Mouse (Mus musculus): Measurements from ENCODE around the gene Shd. TPM values are rescaled to one million over a fixed set of nuclear protein-coding genes. Genes with fewer than 3 reads are reported as not detected.
"Not testable (repeated sequence)": the region's sequence is repeated elsewhere in the genome, so short reads cannot be mapped to it uniquely, and the experiment has no call there.

Shd gene
- total RNA-seq, 1 experiment = 1.5 TPM

GRCm38 (mm10) chr17:55944387-55944865, 25.8 kb upstream of the Shd start:
- Histone ChIP-seq H3K27ac (ENCODE audit: insufficient read depth, low read depth, low read length, poor library complexity, severe bottlenecking) (peak overlapping the region; percentile 76; the same call in 1 of the 2 replicates), H3K4me3 (ENCODE audit: insufficient read depth in 1 of 2, low read depth in 1 of 2, low read length in 2 of 2, poor library complexity in 1 of 2, severe bottlenecking in 1 of 2) (peak overlapping the region; percentile 77 to 97), H3K9ac (ENCODE audit: insufficient read depth, low read depth, low read length, poor library complexity, severe bottlenecking) (peak overlapping the region; percentile 67)
- DNase-seq (ENCODE audit: low read depth, low spot score); H3K36me3 ChIP-seq (ENCODE audit: control insufficient read depth, insufficient read depth, low read length, poor library complexity, severe bottlenecking); in situ Hi-C loops (cut with MboI; ENCODE audit: low sequenced_read_pairs in 2 of 2, unreplicated experiment in 2 of 2); H3K4me1 ChIP-seq (ENCODE audit: control insufficient read depth in 2 of 2, insufficient read depth in 2 of 2, low read length in 2 of 2, poor library complexity in 1 of 2); H3K9me3 ChIP-seq (ENCODE audit: control insufficient read depth, insufficient read depth, low read depth, low read length): not testable (repeated sequence)
- TF ChIP-seq MAFK (IDR thresholded peaks at IDR 0.05; ENCODE audit: insufficient read depth, low read depth, low read length) = 0 out of 2 replicates have a peak, but pooled peaks have one; percentile 3

DNA sequence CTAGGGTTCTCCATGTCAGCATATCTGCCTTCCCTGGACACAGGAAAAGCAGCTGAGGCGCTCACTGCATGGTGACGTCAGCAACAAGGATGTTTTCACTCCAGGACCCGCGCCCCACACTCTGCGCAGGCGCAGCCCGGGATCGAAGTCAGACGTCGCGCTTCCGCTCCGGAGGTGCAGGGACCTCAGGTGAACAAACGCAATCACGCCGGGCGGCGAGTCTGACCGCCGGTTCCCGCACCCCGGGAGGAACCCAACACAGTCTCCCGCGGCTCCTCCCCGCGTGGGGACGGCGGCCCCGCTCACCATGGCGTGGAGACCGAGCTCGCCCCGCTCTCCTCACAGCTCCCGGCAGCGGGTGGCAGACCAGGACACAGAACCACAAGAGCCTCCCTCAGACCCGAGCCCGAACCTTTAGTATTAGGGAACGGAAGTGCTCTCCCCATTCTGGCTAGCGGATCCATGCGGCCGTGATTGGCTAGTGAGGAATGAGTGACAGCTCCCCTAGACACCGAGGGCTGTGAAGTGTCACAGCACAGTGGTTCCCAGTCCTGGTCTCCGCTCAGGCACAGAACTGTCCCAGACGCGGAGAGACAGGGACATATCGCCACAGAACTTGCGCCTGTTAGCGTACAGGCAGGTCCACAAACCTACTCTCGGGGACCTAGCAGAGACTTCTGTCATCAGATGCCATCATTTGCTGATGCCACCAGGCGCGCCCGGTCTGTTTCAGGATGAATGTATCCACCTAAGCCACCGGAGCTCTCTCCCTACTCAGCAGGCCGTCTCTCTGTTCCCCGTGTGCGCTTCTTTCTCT, 25.2 kb upstream of the Shd start:
- H3K4me1 ChIP-seq (ENCODE audit: control insufficient read depth in 2 of 2, insufficient read depth in 2 of 2, low read length in 2 of 2, poor library complexity in 1 of 2); in situ Hi-C loops (cut with MboI; ENCODE audit: low sequenced_read_pairs in 2 of 2, unreplicated experiment in 2 of 2); H3K9me3 ChIP-seq (ENCODE audit: control insufficient read depth, insufficient read depth, low read depth, low read length); H3K36me3 ChIP-seq (ENCODE audit: control insufficient read depth, insufficient read depth, low read length, poor library complexity, severe bottlenecking): not testable (repeated sequence)
- peak overlapping the region; percentile 84 to 97 for H3K4me3 ChIP-seq (ENCODE audit: insufficient read depth in 1 of 2, low read depth in 1 of 2, low read length in 2 of 2, poor library complexity in 1 of 2, severe bottlenecking in 1 of 2)
- TF ChIP-seq CHD2 (IDR thresholded peaks at IDR 0.05; ENCODE audit: low read depth, low read length) = peak; percentile 52; the same call in 1 of the 2 replicates
- peak overlapping the region; percentile 94 for H3K9ac ChIP-seq (ENCODE audit: insufficient read depth, low read depth, low read length, poor library complexity, severe bottlenecking)
- peak; percentile 60 for DNase-seq (ENCODE audit: low read depth, low spot score)
- H3K27ac ChIP-seq (ENCODE audit: insufficient read depth, low read depth, low read length, poor library complexity, severe bottlenecking) = peak overlapping the region; percentile 90

DNA sequence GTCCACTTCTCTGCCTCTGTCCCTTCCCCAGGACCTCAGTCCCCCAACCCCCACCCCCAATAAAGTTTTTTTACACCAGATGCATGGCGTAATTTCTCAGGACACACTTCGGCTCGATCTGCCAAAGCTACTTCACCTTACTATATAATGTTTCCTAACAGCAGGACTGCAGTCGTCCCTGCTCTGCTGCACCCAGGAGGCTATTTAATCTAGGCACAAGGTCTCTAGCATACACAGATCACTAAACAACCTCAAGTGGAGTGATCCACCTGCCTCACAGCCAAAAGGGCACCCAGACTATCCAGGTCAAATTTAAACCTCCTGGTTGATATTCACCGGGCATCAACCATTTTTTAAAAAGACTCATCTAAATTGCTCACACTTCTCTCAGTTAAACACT, 24.6 kb upstream of the Shd start:
- TF ChIP-seq ZC3H11A (IDR thresholded peaks at IDR 0.05; ENCODE audit: borderline replicate concordance, low read depth, low read length) (no peak), MAFK (IDR thresholded peaks at IDR 0.05; ENCODE audit: insufficient read depth, low read depth, low read length) (no peak), ZNF384 (IDR thresholded peaks at IDR 0.05; ENCODE audit: low read depth, low read length) (no peak), CHD2 (IDR thresholded peaks at IDR 0.05; ENCODE audit: low read depth, low read length) (no peak), HCFC1 (IDR thresholded peaks at IDR 0.05; ENCODE audit: borderline replicate concordance, insufficient read depth, low read length) (no peak)
- Histone ChIP-seq H3K4me3 (ENCODE audit: insufficient read depth in 1 of 2, low read depth in 1 of 2, low read length in 2 of 2, poor library complexity in 1 of 2, severe bottlenecking in 1 of 2) (peak overlapping the region; percentile 84 to 97), H3K9ac (ENCODE audit: insufficient read depth, low read depth, low read length, poor library complexity, severe bottlenecking) (peak overlapping the region; percentile 71; the same call in 1 of the 2 replicates), H3K27ac (ENCODE audit: insufficient read depth, low read depth, low read length, poor library complexity, severe bottlenecking) (no peak overlapping the region), H3K36me3 (ENCODE audit: control insufficient read depth, insufficient read depth, low read length, poor library complexity, severe bottlenecking) (no peaks in the 10 kb centered on the region), H3K9me3 (ENCODE audit: control insufficient read depth, insufficient read depth, low read depth, low read length) (no peaks in the 10 kb centered on the region), H3K4me1 (ENCODE audit: control insufficient read depth in 2 of 2, insufficient read depth in 2 of 2, low read length in 2 of 2, poor library complexity in 1 of 2) (peaks cover 0 to 4% of the 10 kb centered on the region in 2 experiments; a peak in 1 of 4 replicates)
- in situ Hi-C loops (cut with MboI; ENCODE audit: low sequenced_read_pairs in 2 of 2, unreplicated experiment in 2 of 2) = no loop called here
- no peak for DNase-seq (ENCODE audit: low read depth, low spot score)

GRCm38 (mm10) chr17:55948647-55949046, 21.6 kb upstream of the Shd start:
- Histone ChIP-seq H3K36me3 (ENCODE audit: control insufficient read depth, insufficient read depth, low read length, poor library complexity, severe bottlenecking) (no peaks in the 10 kb centered on the region), H3K27ac (ENCODE audit: insufficient read depth, low read depth, low read length, poor library complexity, severe bottlenecking) (no peak overlapping the region), H3K4me1 (ENCODE audit: control insufficient read depth in 2 of 2, insufficient read depth in 2 of 2, low read length in 2 of 2, poor library complexity in 1 of 2) (peaks cover 6 to 23% of the 10 kb centered on the region in 2 experiments), H3K9me3 (ENCODE audit: control insufficient read depth, insufficient read depth, low read depth, low read length) (no peaks in the 10 kb centered on the region), H3K4me3 (ENCODE audit: insufficient read depth in 1 of 2, low read depth in 1 of 2, low read length in 2 of 2, poor library complexity in 1 of 2, severe bottlenecking in 1 of 2) (no peak overlapping the region), H3K9ac (ENCODE audit: insufficient read depth, low read depth, low read length, poor library complexity, severe bottlenecking) (no peak overlapping the region)
- no peak for TF ChIP-seq MAFK (IDR thresholded peaks at IDR 0.05; ENCODE audit: insufficient read depth, low read depth, low read length)
- no peak for TF ChIP-seq ZC3H11A (IDR thresholded peaks at IDR 0.05; ENCODE audit: borderline replicate concordance, low read depth, low read length)
- TF ChIP-seq CHD2 (IDR thresholded peaks at IDR 0.05; ENCODE audit: low read depth, low read length) = no peak
- no peak for TF ChIP-seq HCFC1 (IDR thresholded peaks at IDR 0.05; ENCODE audit: borderline replicate concordance, insufficient read depth, low read length)
- TF ChIP-seq ZNF384 (IDR thresholded peaks at IDR 0.05; ENCODE audit: low read depth, low read length) = no peak
- DNase-seq (ENCODE audit: low read depth, low spot score) = no peak
- in situ Hi-C loops (cut with MboI; ENCODE audit: low sequenced_read_pairs in 2 of 2, unreplicated experiment in 2 of 2) = no loop called here
